Mouse (Mus musculus) mouse trophoblast stem cell (cell line): Measurements from ENCODE around the gene Zmym2.
"Not testable (repeated sequence)": the region's sequence is repeated elsewhere in the genome, so short reads cannot be mapped to it uniquely, and the experiment has no call there.

ENCODE experiments used
- in situ Hi-C, 2 experiments: fragments of 300-500 bp; cut with MseI, MboI; formaldehyde crosslinking; loops; 2 replicates in 1 of 2; 3 replicates in 1 of 2; pipeline ENCODE4 v1.15.1; 2025

Zmym2 gene

DNA sequence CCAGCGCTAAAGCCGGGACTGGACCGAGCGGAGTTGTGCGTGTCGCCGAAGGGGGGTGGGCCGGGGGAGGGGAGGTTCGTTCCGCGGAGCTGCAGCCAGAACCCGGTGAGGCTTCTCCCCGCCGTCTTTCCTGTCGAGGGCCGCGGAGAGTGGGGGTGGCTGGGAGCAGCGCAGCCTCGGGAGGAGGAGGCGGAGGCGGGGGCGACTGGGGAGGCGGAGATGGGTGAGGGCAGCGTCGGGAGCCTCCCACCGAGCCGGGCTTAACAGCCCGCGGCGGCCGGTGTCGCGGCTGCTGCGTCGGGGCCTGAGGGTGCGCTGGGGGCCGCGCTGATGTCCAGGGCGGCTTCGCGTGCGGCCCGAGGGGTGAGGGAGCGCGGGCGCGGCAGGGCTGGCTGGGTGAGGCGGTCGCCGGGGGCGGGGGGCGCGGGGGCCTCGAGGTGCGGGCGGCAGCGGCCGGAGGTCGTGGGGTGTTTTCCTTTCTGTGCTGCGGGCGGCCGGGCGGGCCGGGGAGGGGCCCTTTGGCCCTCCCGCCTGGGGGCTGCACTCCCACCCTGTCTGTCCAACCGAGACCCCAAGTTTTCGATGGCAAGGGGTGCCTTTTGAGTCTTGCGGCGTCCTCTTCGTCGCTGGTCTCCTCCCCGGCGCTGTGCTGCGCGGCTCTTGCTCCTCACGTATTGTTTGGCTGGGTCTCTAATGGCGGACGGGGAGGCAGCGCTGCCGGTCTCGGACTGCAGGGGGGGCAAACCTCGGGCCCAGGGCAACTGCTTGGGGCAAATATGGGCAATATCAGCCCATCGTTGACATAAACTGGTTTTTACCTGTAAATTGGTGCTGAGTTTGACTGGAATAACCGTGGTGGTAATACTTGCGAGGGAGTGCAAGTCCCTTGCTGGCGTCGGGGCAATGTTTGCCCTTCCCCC is at the start of gene Zmym2:
TSS of gene Zmym2 (plus strand) at position 60 of the 920 bp plus-strand sequence.
- in situ Hi-C loops: loop anchor here in 1 of 2 experiments (10.0 kb wide), 1 partner anchor 72 kb away; the partner anchor contains the start of gene Zmym5

DNA sequence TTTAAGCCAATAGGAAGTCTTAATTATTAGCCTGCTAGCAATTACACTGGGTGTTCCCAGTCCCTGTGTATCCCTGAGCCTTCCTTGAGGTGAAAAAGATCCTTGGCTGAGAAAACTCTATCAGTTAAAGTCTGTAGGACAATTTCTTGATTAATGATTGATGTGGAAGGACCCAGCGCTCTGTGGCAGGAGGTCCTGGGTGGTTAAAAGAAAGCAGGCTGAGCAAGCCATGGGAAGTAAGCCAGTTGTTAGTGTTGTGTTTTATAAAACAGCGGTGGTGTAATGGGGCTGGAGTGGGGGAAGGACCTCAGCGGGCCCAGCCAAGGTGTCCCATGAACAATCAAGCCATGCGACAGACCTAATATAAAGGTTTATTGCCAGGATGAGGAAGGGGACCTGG is 42.4 kb upstream of the Zmym2 start:
- in situ Hi-C loops: no loop called here

GRCm38 (mm10) chr14:56844507-56844906 is 41.9 kb upstream of the Zmym2 start:
- in situ Hi-C loops: no loop called here

- in situ Hi-C loops: no loop called here
Observed at GRCm38 (mm10) chr14:56848322-56848721, 38.1 kb upstream of the Zmym2 start.

- in situ Hi-C loops: no loop called here
Observed at GRCm38 (mm10) chr14:56849681-56850080, 36.8 kb upstream of the Zmym2 start.

DNA sequence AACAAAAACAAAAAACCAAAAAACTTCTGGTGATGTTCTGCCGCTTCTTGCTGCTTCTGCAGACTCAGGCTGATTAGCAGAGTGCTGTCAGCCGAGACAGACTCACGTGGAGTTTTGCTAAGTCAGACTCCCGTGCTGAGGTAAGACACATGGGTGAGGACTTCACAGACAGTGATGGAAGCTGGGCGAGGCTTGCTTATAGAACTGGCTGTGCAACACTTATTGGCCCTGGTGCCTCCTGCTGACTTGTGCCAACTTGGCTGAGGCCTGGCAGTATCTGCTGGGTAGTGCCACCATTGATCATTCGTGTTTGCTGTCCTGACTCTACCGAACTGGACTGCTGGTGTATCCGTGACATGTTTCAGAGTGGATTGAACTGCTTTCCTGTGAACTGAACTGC is 22.4 kb upstream of the Zmym2 start:
- in situ Hi-C loops: no loop called here

DNA sequence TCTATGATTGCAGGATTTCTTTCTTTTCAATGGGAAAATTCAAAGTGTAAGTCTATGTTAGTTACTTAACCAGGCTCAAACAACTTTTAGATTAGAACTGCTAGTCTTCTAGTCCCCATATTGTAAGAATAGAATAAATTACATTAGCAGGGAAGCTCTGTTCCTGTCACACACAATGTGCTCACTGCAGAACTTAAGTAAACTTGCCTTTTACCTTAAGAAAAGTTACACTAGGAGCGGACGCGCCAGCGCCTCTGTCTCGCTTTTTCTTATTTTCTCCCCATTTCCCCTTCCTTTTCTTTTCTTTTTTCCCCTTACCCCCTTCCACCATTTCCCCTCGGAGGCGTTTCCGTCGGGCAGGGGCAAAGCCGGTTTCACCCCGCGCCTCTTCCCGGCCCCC is 21.8 kb upstream of the Zmym2 start:
- in situ Hi-C loops: no loop called here

GRCm38 (mm10) chr14:56865112-56865511 is 21.3 kb upstream of the Zmym2 start:
- in situ Hi-C loops: not testable (repeated sequence)

DNA sequence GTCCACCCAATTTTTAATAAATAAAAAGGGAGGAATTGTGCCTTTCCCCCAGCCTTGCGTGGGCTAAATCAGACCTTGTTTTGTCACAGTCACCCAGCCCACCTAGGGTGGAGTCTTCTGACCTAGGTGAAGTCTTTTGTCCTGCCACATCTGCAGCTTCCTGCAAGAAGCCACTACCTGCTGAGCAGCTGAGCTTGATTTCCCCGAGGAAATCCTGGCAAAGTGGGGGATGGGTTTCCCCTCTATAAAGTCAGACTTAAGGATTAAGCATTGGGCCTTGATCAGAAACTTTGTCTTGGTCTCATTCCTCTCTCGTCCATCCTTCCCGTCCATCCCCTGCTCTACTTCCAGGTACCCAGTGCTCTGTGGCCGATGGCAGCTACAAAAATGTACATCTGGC is 12.9 kb upstream of the Zmym2 start:
- in situ Hi-C loops: no loop called here

DNA sequence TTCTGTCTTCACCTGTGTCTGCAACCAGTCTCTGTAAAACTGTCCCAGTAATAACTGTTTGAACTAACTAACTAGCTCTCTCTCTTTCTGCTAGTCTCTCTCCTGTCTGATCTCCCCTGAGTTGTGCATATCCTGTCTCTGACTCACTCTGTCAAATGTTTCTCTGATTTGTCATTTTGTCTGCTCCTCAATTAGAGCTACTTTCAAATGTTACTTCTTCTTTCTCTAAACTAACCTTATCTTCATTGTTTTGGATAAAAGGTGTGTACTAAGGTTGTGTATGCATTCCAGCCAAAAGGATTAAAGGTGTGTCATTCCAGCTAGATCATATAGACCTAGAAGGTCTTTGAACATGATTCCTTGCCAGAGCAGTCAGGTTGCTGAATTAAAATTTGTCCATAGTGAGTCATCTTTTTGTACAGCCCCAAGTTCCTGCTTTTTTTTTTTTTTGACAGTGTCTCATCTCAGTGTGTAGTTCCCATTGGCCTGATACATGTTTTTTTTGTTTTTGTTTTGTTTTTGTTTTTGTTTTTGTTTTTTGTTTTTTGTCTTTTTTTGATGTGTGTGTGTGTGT is 10.8 kb upstream of the Zmym2 start:
- in situ Hi-C loops: no loop called here

DNA sequence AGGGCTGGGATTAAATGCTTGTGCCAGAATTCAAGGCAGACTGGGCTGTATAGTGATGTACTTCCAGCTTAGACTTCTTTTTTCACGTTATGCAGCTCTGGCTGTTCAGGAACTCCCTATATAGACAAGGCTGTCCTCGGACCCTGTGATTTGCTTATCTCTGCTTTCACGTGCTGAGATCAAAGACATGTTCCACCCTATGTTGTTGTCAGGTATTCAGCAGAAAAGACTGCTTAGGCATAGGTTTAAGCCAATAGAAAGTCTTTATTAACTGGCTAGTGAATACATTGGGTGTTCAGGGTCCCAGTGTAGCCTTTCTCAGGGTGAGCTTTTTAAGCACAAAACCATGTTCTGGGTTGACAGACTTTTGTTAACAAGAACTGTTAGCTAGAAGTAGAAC is 5.2 kb upstream of the Zmym2 start:
- in situ Hi-C loops: loop anchor here in 1 of 2 experiments (10.0 kb wide), 1 partner anchor 66 kb away; the partner anchor contains the start of gene Zmym5

- in situ Hi-C loops: loop anchor here in 1 of 2 experiments (10.0 kb wide), 1 partner anchor 69 kb away; the partner anchor contains the start of gene Zmym5
Observed at GRCm38 (mm10) chr14:56883431-56883830, 3.0 kb upstream of the Zmym2 start.

DNA sequence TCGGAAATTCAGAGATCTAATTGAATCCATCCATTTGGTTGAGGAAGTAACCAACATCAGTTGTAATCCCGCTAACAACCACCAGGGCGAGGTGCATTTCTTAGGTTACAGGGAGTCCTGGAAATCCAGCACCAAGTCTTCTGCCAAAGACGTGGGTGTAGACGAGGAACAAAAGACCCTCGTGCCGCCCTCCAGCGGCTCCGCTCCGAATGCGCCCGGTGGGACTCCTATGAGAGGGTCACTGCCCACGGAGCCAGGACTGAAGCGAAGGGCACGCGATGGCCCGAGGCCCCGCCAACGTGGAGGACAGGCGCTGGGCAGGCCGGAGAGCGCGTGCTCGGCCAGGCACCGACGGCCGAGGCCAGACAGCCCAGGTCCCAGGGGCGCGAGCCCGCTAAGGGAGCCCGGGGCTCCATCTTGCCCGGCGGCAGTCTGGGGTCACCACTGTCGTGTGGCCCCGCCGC is 1.1 kb upstream of the Zmym2 start:
- in situ Hi-C loops: loop anchor here in 1 of 2 experiments (10.0 kb wide), 1 partner anchor 71 kb away; the partner anchor contains the start of gene Zmym5

- in situ Hi-C loops: loop anchor here in 1 of 2 experiments (10.0 kb wide), 1 partner anchor 71 kb away; the partner anchor contains the start of gene Zmym5
Observed at GRCm38 (mm10) chr14:56885986-56886593, 363 bp upstream of the Zmym2 start.

DNA sequence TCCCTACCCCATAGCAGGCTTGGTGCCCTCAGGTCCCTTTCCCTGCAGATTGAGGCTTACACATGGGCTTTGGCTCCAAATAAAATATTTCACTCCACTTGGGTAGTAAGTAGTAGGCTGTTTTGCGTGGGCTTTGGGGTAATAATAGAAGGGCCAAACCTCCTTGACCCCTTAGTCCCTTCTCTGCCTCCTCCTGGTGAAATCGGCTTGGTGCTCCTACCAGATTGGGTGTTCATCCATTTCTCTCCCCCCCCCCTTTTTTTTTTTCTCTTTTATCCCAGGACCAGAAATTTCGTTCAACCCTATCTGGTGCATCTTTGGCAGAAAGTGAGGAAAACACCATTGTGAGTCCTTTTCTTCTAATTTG is 1.0 kb downstream of the Zmym2 start:
- in situ Hi-C loops: loop anchor here in 1 of 2 experiments (10.0 kb wide), 1 partner anchor 73 kb away; the partner anchor contains the start of gene Zmym5

DNA sequence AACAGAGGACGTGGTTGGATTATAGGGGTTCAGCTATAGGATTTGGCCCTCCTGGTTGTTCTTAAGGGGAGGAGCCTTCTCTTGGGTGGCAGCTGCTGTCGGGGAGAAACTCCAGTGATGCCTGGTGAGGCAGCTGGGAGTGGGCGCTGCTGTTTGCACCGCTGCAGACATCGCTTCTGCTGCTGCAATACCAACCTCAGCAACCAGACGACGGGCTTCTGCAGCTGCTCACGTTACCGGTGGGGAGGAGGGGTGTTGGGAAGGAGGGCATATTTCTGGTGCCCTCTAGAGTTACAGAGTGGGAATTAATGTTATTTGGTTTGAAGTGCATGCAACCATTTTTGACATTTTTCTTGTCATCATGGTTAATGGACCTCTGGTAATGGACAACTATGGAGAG is 1.4 kb downstream of the Zmym2 start:
- in situ Hi-C loops: loop anchor here in 1 of 2 experiments (10.0 kb wide), 1 partner anchor 73 kb away; the partner anchor contains the start of gene Zmym5

- in situ Hi-C loops: loop anchor here in 1 of 2 experiments (10.0 kb wide), 1 partner anchor 74 kb away; the partner anchor contains the start of gene Zmym5
Observed at GRCm38 (mm10) chr14:56888416-56888815, 2.0 kb downstream of the Zmym2 start.

DNA sequence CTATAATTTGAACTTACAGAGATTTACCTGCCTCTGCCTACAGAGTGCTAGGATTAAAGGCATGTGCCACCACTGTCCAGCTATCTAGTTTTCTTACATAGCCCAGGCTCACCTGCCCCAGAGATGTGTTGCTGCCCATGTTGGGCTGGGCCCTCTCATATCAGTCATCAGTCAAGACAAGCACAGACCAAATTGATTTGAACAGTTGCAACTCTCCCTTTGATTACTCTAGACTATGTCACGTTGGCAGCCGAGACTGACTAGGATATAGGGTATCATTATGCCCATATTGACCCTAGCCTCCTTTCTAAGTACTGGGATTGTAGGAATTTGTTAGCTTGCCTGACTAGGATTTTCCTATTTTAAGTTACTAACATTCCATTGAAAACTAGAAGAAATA is 8.0 kb downstream of the Zmym2 start:
- in situ Hi-C loops: no loop called here

GRCm38 (mm10) chr14:56896521-56896920 is 10.1 kb downstream of the Zmym2 start:
- in situ Hi-C loops: no loop called here

GRCm38 (mm10) chr14:56897475-56897874 is 11.0 kb downstream of the Zmym2 start:
- in situ Hi-C loops: no loop called here

DNA sequence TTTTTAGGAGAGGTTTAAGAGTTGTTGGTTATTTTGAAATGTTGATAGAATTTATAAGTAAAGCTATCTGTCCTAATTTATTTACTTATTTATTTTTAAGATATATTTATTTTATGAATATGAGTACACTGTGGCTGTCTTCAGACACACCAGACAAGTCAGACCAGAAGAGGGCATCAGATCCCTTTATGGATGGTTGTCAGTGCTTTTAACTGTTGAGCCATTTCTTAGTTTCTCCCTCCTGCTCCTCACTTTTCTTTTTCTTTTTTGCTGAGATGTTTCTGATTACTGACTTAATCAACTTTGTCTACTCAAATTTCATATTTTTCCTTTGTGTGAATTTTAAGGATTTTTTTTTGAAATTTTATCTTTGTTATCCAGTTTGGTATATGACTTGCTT is 13.2 kb downstream of the Zmym2 start:
- in situ Hi-C loops: no loop called here

GRCm38 (mm10) chr14:56903039-56903438 is 16.6 kb downstream of the Zmym2 start:
- in situ Hi-C loops: no loop called here
